Mouse (Mus musculus) thymus, postnatal 36 days (tissue): ENCODE measurements around the gene Snx11.
"Not testable (repeated sequence)": the region's sequence is repeated elsewhere in the genome, so short reads cannot be mapped to it uniquely, and the experiment has no call there.

Experiments used
- DNase-seq, 2 experiments: peaks; one replicate each; pipeline ENCODE4 v3.0.0; 2022; ENCODE audit warnings: mixed read lengths in 2 of 2

Gene Snx11

GRCm38 (mm10) chr11:96776968-96777962 is at the start of gene Snx11:
TSS of gene Snx11 (minus strand) at chr11:96777559.
- DNase-seq: peak; percentile 97 to 98

GRCm38 (mm10) chr11:96826481-96826880 is 49.1 kb upstream of the Snx11 start:
- DNase-seq: no peak

- no peak for DNase-seq
Measured at GRCm38 (mm10) chr11:96824783-96825495, 47.6 kb upstream of the Snx11 start.

- DNase-seq: peak; percentile 87 to 93
Measured at GRCm38 (mm10) chr11:96823880-96824782, 46.8 kb upstream of the Snx11 start.

GRCm38 (mm10) chr11:96823471-96823837 is 46.1 kb upstream of the Snx11 start:
- no peak for DNase-seq

GRCm38 (mm10) chr11:96822675-96823470 is 45.5 kb upstream of the Snx11 start:
- DNase-seq: no peak

GRCm38 (mm10) chr11:96821956-96822355 is 44.6 kb upstream of the Snx11 start:
- no peak for DNase-seq

GRCm38 (mm10) chr11:96818128-96818710 is 40.9 kb upstream of the Snx11 start:
- DNase-seq: no peak

- no peak for DNase-seq
Measured at GRCm38 (mm10) chr11:96816979-96817378, 39.6 kb upstream of the Snx11 start.

- no peak for DNase-seq
Measured at GRCm38 (mm10) chr11:96816494-96816893, 39.1 kb upstream of the Snx11 start.

- no peak for DNase-seq
Measured at GRCm38 (mm10) chr11:96815895-96816294, 38.5 kb upstream of the Snx11 start.

- no peak for DNase-seq
Measured at GRCm38 (mm10) chr11:96814443-96814842, 37.1 kb upstream of the Snx11 start.

- DNase-seq: no peak
Measured at GRCm38 (mm10) chr11:96813920-96814319, 36.6 kb upstream of the Snx11 start.

GRCm38 (mm10) chr11:96813455-96813854 is 36.1 kb upstream of the Snx11 start:
- DNase-seq: no peak

- not testable (repeated sequence) for DNase-seq
Measured at GRCm38 (mm10) chr11:96811188-96811587, 33.8 kb upstream of the Snx11 start.

GRCm38 (mm10) chr11:96809562-96810235 is 32.3 kb upstream of the Snx11 start:
- no peak for DNase-seq

GRCm38 (mm10) chr11:96808066-96808465 is 30.7 kb upstream of the Snx11 start:
- DNase-seq: no peak

- DNase-seq: no peak
Measured at GRCm38 (mm10) chr11:96805606-96806005, 28.2 kb upstream of the Snx11 start.

GRCm38 (mm10) chr11:96799511-96799910 is 22.2 kb upstream of the Snx11 start:
- no peak for DNase-seq

GRCm38 (mm10) chr11:96796586-96796985 is 19.2 kb upstream of the Snx11 start:
- no peak for DNase-seq

GRCm38 (mm10) chr11:96796081-96796480 is 18.7 kb upstream of the Snx11 start:
- DNase-seq: no peak
